Mouse (Mus musculus) bone marrow, adult 2 months (tissue): ENCODE results near the gene Poc1a.

Source experiments
- CTCF ChIP-seq: fragments of 200-500 bp; IDR thresholded peaks from 2 replicates; pipeline ENCODE4 v1.5.1; 2011; ENCODE audit warnings: low read length, control low read depth; ENCODE audit not compliant: control insufficient read depth, insufficient read depth
- POLR2A ChIP-seq: fragments of 200-500 bp; IDR thresholded peaks from 2 replicates; pipeline ENCODE4 v1.6.1; 2011; ENCODE audit warnings: low read depth, mild to moderate bottlenecking, control low read depth, low read length, borderline replicate concordance; ENCODE audit not compliant: control insufficient read depth

GRCm38 (mm10) chr9:106366188-106366587, 85.3 kb downstream of the Poc1a start:
- TF ChIP-seq CTCF (no peak), POLR2A (no peak)
